ENCODE assay signal across 8 mouse cellular contexts in genomic region chr9:66945647-66946641, GRCm38 (mm10). TPM values are rescaled to one million over a fixed set of nuclear protein-coding genes. Genes with fewer than 3 reads are reported as not detected.
DNase-seq lines count a peak whose midpoint lies in the region; ATAC-seq and TF ChIP-seq lines count a peak whose summit lies in the region.

Gene Rps27l, plus strand, starts transcription at chr9:66946086.

- peak within 1 kb of the TSS; percentile 64 for H3K4me2 ChIP-seq in forebrain, embryonic 12.5 days
- H3K4me2 ChIP-seq in heart, postnatal 0 days (ENCODE audit: low read depth, low read length), result peak within 1 kb of the TSS; percentile 95
- H3K4me2 ChIP-seq in liver, embryonic 16.5 days (ENCODE audit: low read depth, low read length), result peak within 1 kb of the TSS; percentile 92
- H3K4me2 ChIP-seq in neural tube, embryonic 13.5 days, result peak within 1 kb of the TSS; percentile 87

- peak within 1 kb of the TSS; percentile 87 for H3K27ac ChIP-seq in forebrain, embryonic 12.5 days
- peak within 1 kb of the TSS; percentile 97 for H3K27ac ChIP-seq in heart, postnatal 0 days (ENCODE audit: low read depth)
- peak within 1 kb of the TSS; percentile 94 for H3K27ac ChIP-seq in liver, embryonic 16.5 days (ENCODE audit: low read length)
- H3K27ac ChIP-seq in neural tube, embryonic 13.5 days (replicated peaks), result peak within 1 kb of the TSS; percentile 96
- peak within 1 kb of the TSS; percentile 96 for H3K27ac ChIP-seq in testis, adult 2 months (ENCODE audit: control insufficient read depth, insufficient read depth, low read depth, low read length)

- WGBS in forebrain, embryonic 12.5 days, result under 1% methylated on average over 73 of the region's 77 CpGs
- WGBS in heart, postnatal 0 days, result under 1% methylated on average over 76 of the region's 77 CpGs
- under 1% methylated on average over 75 of the region's 77 CpGs for WGBS in liver, embryonic 16.5 days (ENCODE audit: insufficient replicate concordance)
- under 1% methylated on average over 77 of the region's 77 CpGs for WGBS in neural tube, embryonic 13.5 days

- H3K9me3 ChIP-seq in E14TG2a.4 (ENCODE audit: low read length), result no peaks in the 10 kb centered on the region
- no peaks in the 10 kb centered on the region for H3K9me3 ChIP-seq in forebrain, embryonic 12.5 days
- no peaks in the 10 kb centered on the region for H3K9me3 ChIP-seq in heart, postnatal 0 days (replicated peaks; ENCODE audit: control insufficient read depth, low read length)
- no peaks in the 10 kb centered on the region for H3K9me3 ChIP-seq in liver, embryonic 16.5 days (replicated peaks; ENCODE audit: control insufficient read depth, low read length)
- H3K9me3 ChIP-seq in neural tube, embryonic 13.5 days, result no peaks in the 10 kb centered on the region

- DNase-seq in c-Kit-positive CD71-positive TER-119-positive erythroid progenitor cells, embryonic 14.5 days (ENCODE audit: low spot score), result peak; percentile 94
- peak; percentile 95 for DNase-seq in heart, postnatal 0 days (ENCODE audit: low spot score)
- peak; percentile 96 to 97 for DNase-seq in kidney, postnatal 4 days

- H3K4me1 ChIP-seq in E14TG2a.4 (replicated peaks; ENCODE audit: low read depth, low read length), result peaks cover 30% of the 10 kb centered on the region
- H3K4me1 ChIP-seq in forebrain, embryonic 12.5 days, result peaks cover 15% of the 10 kb centered on the region
- H3K4me1 ChIP-seq in heart, postnatal 0 days (ENCODE audit: control insufficient read depth, insufficient read depth), result peaks cover 4% of the 10 kb centered on the region; the same call in 1 of the 2 replicates
- peaks cover 7% of the 10 kb centered on the region for H3K4me1 ChIP-seq in liver, embryonic 16.5 days (ENCODE audit: control insufficient read depth, low read depth, low read length)
- peaks cover 10% of the 10 kb centered on the region for H3K4me1 ChIP-seq in neural tube, embryonic 13.5 days (replicated peaks)
- peaks cover 2% of the 10 kb centered on the region for H3K4me1 ChIP-seq in testis, adult 2 months (ENCODE audit: control insufficient read depth, insufficient read depth, low read length)

- no peak for TF ChIP-seq CTCF in E14TG2a.4 (conservative IDR thresholded peaks at IDR 0.05; ENCODE audit: low read length)
- no peak for TF ChIP-seq CTCF in heart, postnatal 0 days (IDR thresholded peaks at IDR 0.05; ENCODE audit: low read depth)
- no peak for TF ChIP-seq CTCF in testis, adult 2 months (IDR thresholded peaks at IDR 0.05; ENCODE audit: control insufficient read depth, insufficient read depth, insufficient replicate concordance, low read depth, low read length)

- H3K27me3 ChIP-seq in E14TG2a.4 (ENCODE audit: insufficient read depth, low read length), result no peaks in the 10 kb centered on the region
- H3K27me3 ChIP-seq in forebrain, embryonic 12.5 days, result no peaks in the 10 kb centered on the region
- H3K27me3 ChIP-seq in heart, postnatal 0 days (ENCODE audit: control insufficient read depth, insufficient read depth, low read length), result no peaks in the 10 kb centered on the region
- no peaks in the 10 kb centered on the region for H3K27me3 ChIP-seq in liver, embryonic 16.5 days (ENCODE audit: control insufficient read depth, insufficient read depth, low read depth, low read length)
- H3K27me3 ChIP-seq in neural tube, embryonic 13.5 days, result no peaks in the 10 kb centered on the region
- H3K27me3 ChIP-seq in testis, adult 2 months (ENCODE audit: control insufficient read depth, insufficient read depth, low read length), result no peaks in the 10 kb centered on the region

- peak within 1 kb of the TSS; percentile 84 for H3K9ac ChIP-seq in forebrain, embryonic 12.5 days
- H3K9ac ChIP-seq in heart, postnatal 0 days (replicated peaks; ENCODE audit: low read depth, low read length), result peak within 1 kb of the TSS; percentile 96
- peak within 1 kb of the TSS; percentile 96 for H3K9ac ChIP-seq in liver, embryonic 16.5 days (ENCODE audit: low read depth, low read length)
- H3K9ac ChIP-seq in neural tube, embryonic 13.5 days, result peak within 1 kb of the TSS; percentile 88

- peak within 1 kb of the TSS; percentile 96 for H3K4me3 ChIP-seq in E14TG2a.4 (replicated peaks; ENCODE audit: low read length)
- peak within 1 kb of the TSS; percentile 94 for H3K4me3 ChIP-seq in forebrain, embryonic 12.5 days (replicated peaks)
- peak within 1 kb of the TSS; percentile 98 for H3K4me3 ChIP-seq in heart, postnatal 0 days (ENCODE audit: low read depth, low read length)
- H3K4me3 ChIP-seq in liver, embryonic 16.5 days (ENCODE audit: low read depth, low read length), result peak within 1 kb of the TSS; percentile 99
- peak within 1 kb of the TSS; percentile 94 for H3K4me3 ChIP-seq in neural tube, embryonic 13.5 days
- peak within 1 kb of the TSS; percentile 99 for H3K4me3 ChIP-seq in testis, adult 2 months (ENCODE audit: control insufficient read depth, low read depth, low read length)

- peaks cover 23% of the 10 kb centered on the region for H3K36me3 ChIP-seq in E14TG2a.4 (ENCODE audit: insufficient read depth, low read length)
- H3K36me3 ChIP-seq in forebrain, embryonic 12.5 days (replicated peaks), result peaks cover 9% of the 10 kb centered on the region; the same call in 1 of the 2 replicates
- peaks cover 12% of the 10 kb centered on the region for H3K36me3 ChIP-seq in heart, postnatal 0 days (replicated peaks; ENCODE audit: control insufficient read depth, insufficient read depth, low read length)
- peaks cover 10% of the 10 kb centered on the region for H3K36me3 ChIP-seq in liver, embryonic 16.5 days (ENCODE audit: control insufficient read depth, insufficient read depth)
- H3K36me3 ChIP-seq in neural tube, embryonic 13.5 days, result peaks cover 7% of the 10 kb centered on the region; the same call in 1 of the 2 replicates
- 0 out of 2 replicates have a peak, but pooled peaks cover 1% of the 10 kb centered on the region for H3K36me3 ChIP-seq in testis, adult 2 months (ENCODE audit: control insufficient read depth, insufficient read depth, low read length)

- TF ChIP-seq POLR2A in testis, adult 2 months (IDR thresholded peaks at IDR 0.05; ENCODE audit: control insufficient read depth, low read depth, low read length), result peak; percentile 82

- peak; percentile 98 for ATAC-seq in forebrain, embryonic 12.5 days (ENCODE audit: low FRiP score)
- peak; percentile 99 for ATAC-seq in heart, postnatal 0 days (ENCODE audit: insufficient read depth, low read depth)
- peak; percentile 99 for ATAC-seq in liver, embryonic 16.5 days (ENCODE audit: low read depth)
- peak; percentile 99 for ATAC-seq in neural tube, embryonic 13.5 days (ENCODE audit: low read depth)

- peak; percentile 88 for TF ChIP-seq EP300 in heart, postnatal 0 days (IDR thresholded peaks at IDR 0.05; ENCODE audit: low read depth)

RNA-seq across cellular contexts. Expression of gene Rps27l, which starts in this region (rescaled TPM):
- polyA plus RNA-seq in forebrain, embryonic 12.5 days (2016; fragmentation: Nextera tagmentation; extraction: Ambion mirVana), result 588 and 598 TPM in 2 replicates
- total RNA-seq in heart, postnatal 0 days (2014; rRNA removed; ENCODE audit: low replicate concordance), result 204 and 235 TPM in 2 replicates
- 568 and 607 TPM in 2 replicates for polyA plus RNA-seq in heart, postnatal 0 days (2015; fragmentation: Nextera tagmentation; extraction: Ambion mirVana)
- polyA plus RNA-seq in liver, embryonic 16.5 days (2015; fragmentation: Nextera tagmentation; extraction: Ambion mirVana), result 406 and 455 TPM in 2 replicates
- 341 and 348 TPM in 2 replicates for polyA plus RNA-seq in neural tube, embryonic 13.5 days (2015; fragmentation: Nextera tagmentation; extraction: Ambion mirVana)
- polyA plus RNA-seq in testis, adult 2 months (2012; rRNA removed), result 61.0 and 75.7 TPM in 2 replicates

Comparison
In these comparisons a context has a peak if more than half of its experiments do, and no peak if none do; other contexts are left out.
1. Peak in every context shown above with its lines: DNase-seq, ATAC-seq, H3K4me3 ChIP-seq and H3K27ac ChIP-seq.